Mouse (Mus musculus) small intestine, adult 2 months (tissue): ENCODE measurements at regions not wholly inside any gene's neighbourhood (a gene's known extent, or its start where the extent isn't known, plus 50 kb on each side); places are given as distances from the start of the nearest gene placed in this dataset.

Experiments used
- CTCF ChIP-seq: fragments of 200-500 bp; IDR thresholded peaks from 2 replicates; pipeline ENCODE4 v1.5.1; 2012; ENCODE audit warnings: low read depth, mild to moderate bottlenecking, control low read depth, inconsistent platforms, low read length, moderate library complexity, mixed read lengths; ENCODE audit not compliant: insufficient replicate concordance, insufficient read length; ENCODE audit errors: extremely low read depth
- POLR2A ChIP-seq: fragments of 200-500 bp; IDR thresholded peaks from 2 replicates; pipeline ENCODE4 v1.6.1; 2012; ENCODE audit warnings: low read depth, mild to moderate bottlenecking, control low read depth, inconsistent platforms, low read length, moderate library complexity

- TF ChIP-seq POLR2A: no peak
- TF ChIP-seq CTCF: no peak
Measured at GRCm38 (mm10) chr10:37692851-37693250, 554.1 kb upstream of the Marcks start.
